Mouse (Mus musculus) embryonic facial prominence, embryonic 14.5 days (tissue): ENCODE measurements around the gene Taldo1. TPM values are rescaled to one million over a fixed set of nuclear protein-coding genes. Genes with fewer than 3 reads are reported as not detected.

ENCODE experiments used
- ATAC-seq: fragments of 200-750 bp; cut with Nextera tagmentation; 2 replicates; pipeline ENCODE4 v1.8.0; 2017; ENCODE audit warnings: low read depth, moderate number of reproducible peaks, moderate TSS enrichment
- DNase-seq: peaks from one replicate; pipeline ENCODE4 v3.0.0-alpha.2; 2015; ENCODE audit warnings: low spot score
- H3K27ac ChIP-seq: fragments of 300-500 bp; sonication (generic); replicated peaks from 2 replicates; pipeline ENCODE4 v1.5.1; 2014; ENCODE audit warnings: low read depth, mild to moderate bottlenecking, low read length, moderate library complexity
- H3K27me3 ChIP-seq: fragments of 300-500 bp; sonication (generic); replicated peaks from 2 replicates; pipeline ENCODE4 v1.6.1; 2014; ENCODE audit warnings: low read length; ENCODE audit not compliant: control insufficient read depth, insufficient read depth
- H3K36me3 ChIP-seq: fragments of 300-500 bp; sonication (generic); 2 replicates; pipeline ENCODE4 v1.6.1; 2014; ENCODE audit warnings: low read length, mixed read lengths; ENCODE audit not compliant: control insufficient read depth, insufficient read depth
- H3K4me1 ChIP-seq: fragments of 300-500 bp; sonication (generic); 2 replicates; pipeline ENCODE4 v1.6.1; 2014; ENCODE audit warnings: antibody characterized with exemption, low read length; ENCODE audit not compliant: control insufficient read depth, insufficient read depth
- H3K4me2 ChIP-seq: fragments of 300-500 bp; sonication (generic); 2 replicates; pipeline ENCODE4 v1.6.1; 2014; ENCODE audit warnings: low read depth, mild to moderate bottlenecking, low read length, moderate library complexity, mixed read lengths
- H3K4me3 ChIP-seq: fragments of 300-500 bp; sonication (generic); 2 replicates; pipeline ENCODE4 v1.5.1; 2014; ENCODE audit warnings: low read depth, mild to moderate bottlenecking, low read length
- H3K9ac ChIP-seq: fragments of 300-500 bp; sonication (generic); 2 replicates; pipeline ENCODE4 v1.6.1; 2014; ENCODE audit warnings: low read depth, mild to moderate bottlenecking, low read length, moderate library complexity, mixed read lengths
- H3K9me3 ChIP-seq: fragments of 300-500 bp; sonication (generic); 2 replicates; pipeline ENCODE4 v1.6.1; 2016; ENCODE audit warnings: low read length; ENCODE audit not compliant: control insufficient read depth
- WGBS: fragments of 180-500 bp; shearing (Covaris S2); extraction: QIAGEN DNeasy Blood & Tissue Kit; methylation state at CpG from one replicate; pipeline ENCODE4 v1.1.7; 2014; 5-methylcytosine and 5-hydroxymethylcytosine counted together
- polyA plus RNA-seq: library from polyadenylated mRNA; unstranded; fragments of >200 nt; fragmentation: Nextera tagmentation; extraction: Ambion mirVana; gene quantifications from 2 replicates; pipeline ENCODE4 v1.2.1, GENCODE M21; 2014

Gene Taldo1
- polyA plus RNA-seq, 1 experiment from 2014 or later, result 248 TPM

- no peak overlapping the region for H3K9ac ChIP-seq
- H3K4me2 ChIP-seq, result no peak overlapping the region
- no peaks in the 10 kb centered on the region for H3K27me3 ChIP-seq
- no peak overlapping the region for H3K27ac ChIP-seq
- no peak overlapping the region for H3K4me3 ChIP-seq
- no peak for ATAC-seq
- WGBS, result 70% methylated on average over 5 of the region's 6 CpGs
- peaks cover 36% of the 10 kb centered on the region for H3K36me3 ChIP-seq
- H3K4me1 ChIP-seq, result peaks cover 26% of the 10 kb centered on the region; the same call in 1 of the 2 replicates
- H3K9me3 ChIP-seq, result no peaks in the 10 kb centered on the region
- no peak for DNase-seq
Measured at GRCm38 (mm10) chr7:141432741-141433516, 40.9 kb downstream of the Taldo1 start.

DNA sequence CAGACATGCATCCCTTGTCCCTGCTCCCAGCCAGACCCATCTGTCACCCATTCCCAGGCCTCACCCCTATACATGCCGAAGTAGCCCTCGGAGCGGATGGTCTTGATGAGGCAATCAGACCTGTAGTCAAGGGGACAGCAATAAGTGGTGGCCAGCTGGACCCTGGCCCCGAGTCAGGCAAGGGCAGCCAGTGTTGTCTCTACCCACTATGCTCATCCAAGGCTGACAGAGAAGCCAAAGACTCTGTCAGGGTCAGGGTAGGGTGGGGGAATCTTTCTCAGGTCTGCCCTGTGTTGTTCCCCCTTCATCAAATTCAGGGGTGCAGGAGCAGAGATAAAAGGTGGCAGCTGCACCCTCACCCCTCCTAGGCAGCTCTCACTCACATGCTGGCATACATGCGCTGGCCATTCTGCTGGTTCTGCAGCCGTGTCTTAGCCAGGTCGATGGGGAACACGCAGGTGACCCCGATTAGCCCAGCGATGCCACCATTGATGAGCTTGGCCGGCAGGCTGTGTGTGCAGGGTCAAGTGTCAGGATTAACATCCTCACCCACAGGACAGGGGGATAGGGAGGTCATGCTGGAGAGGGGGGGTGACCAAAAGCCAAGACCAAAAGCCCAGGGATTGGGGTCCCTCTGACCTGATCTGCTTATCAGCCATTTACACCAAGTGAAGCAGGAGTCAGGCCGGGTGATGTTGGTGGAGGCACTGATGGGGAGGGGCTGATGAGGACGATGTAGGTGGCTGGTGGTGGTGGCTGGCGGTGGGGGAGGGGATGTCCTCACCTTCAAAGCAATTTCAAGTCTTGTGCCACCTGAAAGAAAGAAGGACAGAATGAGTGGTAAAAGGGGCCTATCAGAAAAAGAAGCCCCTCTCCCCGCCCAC lies 41.8 kb downstream of the Taldo1 start:
- no peaks in the 10 kb centered on the region for H3K9me3 ChIP-seq
- no peak for DNase-seq
- H3K27me3 ChIP-seq, result no peaks in the 10 kb centered on the region
- no peak for ATAC-seq
- H3K4me3 ChIP-seq, result peak overlapping the region; percentile 44
- 77% methylated on average over 15 of the region's 15 CpGs for WGBS
- H3K9ac ChIP-seq, result peak overlapping the region; percentile 64
- H3K4me1 ChIP-seq, result peaks cover 26% of the 10 kb centered on the region; the same call in 1 of the 2 replicates
- H3K27ac ChIP-seq, result no peak overlapping the region
- peak overlapping the region; percentile 74 for H3K4me2 ChIP-seq
- peaks cover 43% of the 10 kb centered on the region for H3K36me3 ChIP-seq

DNA sequence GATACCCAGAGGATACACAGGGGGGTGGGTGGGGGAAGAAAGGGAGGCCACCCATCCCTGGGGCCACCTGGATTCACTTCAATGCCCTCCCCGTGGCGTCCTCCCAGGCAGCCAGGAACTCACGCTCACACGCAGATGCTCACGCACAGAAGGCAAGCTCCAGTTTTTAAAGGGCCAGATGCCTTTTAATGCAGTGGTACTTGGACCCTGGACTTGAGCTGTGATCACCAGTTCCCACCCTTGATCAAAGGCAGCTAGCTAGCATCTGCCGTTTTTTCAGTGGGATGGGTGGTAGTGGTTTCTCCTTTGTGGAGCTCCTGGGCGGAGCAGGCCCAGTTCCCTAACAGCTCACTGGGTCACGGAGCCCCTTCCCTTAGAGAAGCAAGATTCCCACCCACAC lies 42.5 kb downstream of the Taldo1 start:
- Histone ChIP-seq H3K27me3 (no peaks in the 10 kb centered on the region), H3K4me2 (peak overlapping the region; percentile 74), H3K4me3 (peak overlapping the region; percentile 44), H3K27ac (peak overlapping the region; percentile 45; the same call in 1 of the 2 replicates), H3K4me1 (peaks cover 22% of the 10 kb centered on the region; the same call in 1 of the 2 replicates), H3K36me3 (peaks cover 50% of the 10 kb centered on the region), H3K9ac (peak overlapping the region; percentile 64), H3K9me3 (no peaks in the 10 kb centered on the region)
- DNase-seq, result peak; percentile 74
- ATAC-seq, result no peak
- WGBS, result 18% methylated on average over 7 of the region's 8 CpGs

DNA sequence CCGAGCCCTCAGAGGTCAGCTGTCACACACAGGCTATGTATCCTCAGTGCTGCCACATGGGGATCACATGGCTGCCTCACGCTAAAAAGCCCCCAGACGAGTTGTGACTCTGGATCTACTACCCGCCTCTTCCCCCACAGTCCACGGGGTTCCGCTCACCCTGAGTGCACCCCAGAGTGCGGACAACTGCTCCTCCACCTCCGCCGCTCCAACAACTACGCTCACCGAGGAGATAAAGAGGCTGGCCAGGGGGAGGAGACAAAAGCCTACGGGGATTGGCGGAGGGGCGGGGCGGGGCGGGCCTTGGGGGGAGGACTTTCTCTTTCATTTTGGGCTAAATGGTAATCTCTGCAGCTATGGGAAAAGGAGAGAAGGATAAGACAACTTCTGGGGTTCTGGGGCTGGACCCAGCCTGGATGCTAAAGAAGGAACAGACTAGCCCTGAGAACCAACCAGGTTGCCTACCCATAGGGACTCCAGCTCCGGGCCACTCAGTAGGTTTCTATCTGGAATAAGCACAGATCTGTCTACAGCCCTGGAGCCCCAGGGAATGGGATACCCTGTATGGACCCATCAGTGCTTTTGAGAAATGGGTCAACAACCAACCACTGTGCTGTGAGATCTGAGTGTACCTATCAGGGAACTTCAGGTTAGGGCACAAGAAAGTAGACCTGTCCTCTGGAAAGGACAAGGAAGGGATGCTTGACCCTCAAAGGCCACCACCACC lies 43.3 kb downstream of the Taldo1 start:
- Histone ChIP-seq H3K9me3 (no peaks in the 10 kb centered on the region), H3K36me3 (peaks cover 56% of the 10 kb centered on the region), H3K27me3 (no peaks in the 10 kb centered on the region), H3K9ac (peak overlapping the region; percentile 64), H3K27ac (0 out of 2 replicates have a peak overlapping the region, but pooled peaks have one; percentile 45), H3K4me3 (peak overlapping the region; percentile 44), H3K4me1 (peaks cover 22% of the 10 kb centered on the region; the same call in 1 of the 2 replicates), H3K4me2 (peak overlapping the region; percentile 74)
- whole genome bisulfite sequencing, result 4% methylated on average over 15 of the region's 17 CpGs
- DNase-seq, result peak; percentile 70
- no peak for ATAC-seq

- no peak overlapping the region for H3K27ac ChIP-seq
- WGBS, result 69% methylated on average over 9 of the region's 9 CpGs
- no peaks in the 10 kb centered on the region for H3K9me3 ChIP-seq
- no peak overlapping the region for H3K9ac ChIP-seq
- ATAC-seq, result no peak
- DNase-seq, result no peak
- peaks cover 22% of the 10 kb centered on the region; the same call in 1 of the 2 replicates for H3K4me1 ChIP-seq
- no peaks in the 10 kb centered on the region for H3K27me3 ChIP-seq
- peak overlapping the region; percentile 95 for H3K4me2 ChIP-seq
- H3K4me3 ChIP-seq, result peak overlapping the region; percentile 73; the same call in 1 of the 2 replicates
- H3K36me3 ChIP-seq, result peaks cover 53% of the 10 kb centered on the region
Measured at GRCm38 (mm10) chr7:141435856-141436522, 44.0 kb downstream of the Taldo1 start.

DNA sequence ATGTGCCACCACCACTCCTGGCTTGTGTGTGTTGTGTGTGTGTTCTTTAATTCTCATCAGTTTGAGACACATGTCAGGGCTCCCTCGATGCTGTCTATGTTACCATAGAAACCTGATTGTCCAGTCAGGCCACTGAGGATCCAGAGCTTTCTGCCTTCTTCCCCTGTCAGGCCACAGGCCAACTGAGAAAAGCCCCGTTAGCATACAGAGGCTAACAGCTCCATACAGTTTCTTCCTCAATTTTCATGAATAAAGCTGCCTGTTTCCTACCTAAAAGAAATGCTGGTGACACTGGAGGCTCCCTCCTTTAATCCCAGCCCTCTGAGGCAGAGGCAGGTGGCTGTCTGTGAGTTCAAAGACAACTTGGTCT lies 44.5 kb downstream of the Taldo1 start:
- 75% methylated on average over 2 of the region's 2 CpGs for WGBS
- Histone ChIP-seq H3K9me3 (no peaks in the 10 kb centered on the region), H3K4me2 (peak overlapping the region; percentile 95), H3K27ac (no peak overlapping the region), H3K9ac (peak overlapping the region; percentile 77), H3K4me3 (peak overlapping the region; percentile 73), H3K27me3 (no peaks in the 10 kb centered on the region), H3K4me1 (peaks cover 22% of the 10 kb centered on the region; the same call in 1 of the 2 replicates), H3K36me3 (peaks cover 53% of the 10 kb centered on the region)
- DNase-seq (no peak), ATAC-seq (no peak)

GRCm38 (mm10) chr7:141437178-141438120 lies 45.5 kb downstream of the Taldo1 start, which contains the start of gene Slc25a22:
Gene Slc25a22, minus strand, starts transcription at chr7:141437892.
- H3K27ac ChIP-seq, result peak within 1 kb of the TSS; percentile 52
- WGBS, result 6% methylated on average over 47 of the region's 53 CpGs
- peak; percentile 90 for DNase-seq
- H3K9me3 ChIP-seq, result no peaks in the 10 kb centered on the region
- peak within 1 kb of the TSS; percentile 73 for H3K4me3 ChIP-seq
- H3K27me3 ChIP-seq, result no peaks in the 10 kb centered on the region
- H3K9ac ChIP-seq, result peak within 1 kb of the TSS; percentile 77
- H3K36me3 ChIP-seq, result peaks cover 50% of the 10 kb centered on the region
- ATAC-seq, result peak; percentile 85
- peak within 1 kb of the TSS; percentile 95 for H3K4me2 ChIP-seq
- peaks cover 25% of the 10 kb centered on the region for H3K4me1 ChIP-seq
